Mouse (Mus musculus) bone marrow, adult 2 months (tissue): ENCODE results near the gene Fgf15.

Experiments
- CTCF ChIP-seq: fragments of 200-500 bp; IDR thresholded peaks from 2 replicates; pipeline ENCODE4 v1.5.1; 2011; ENCODE audit warnings: low read length, control low read depth; ENCODE audit not compliant: control insufficient read depth, insufficient read depth
- POLR2A ChIP-seq: fragments of 200-500 bp; IDR thresholded peaks from 2 replicates; pipeline ENCODE4 v1.6.1; 2011; ENCODE audit warnings: low read depth, mild to moderate bottlenecking, control low read depth, low read length, borderline replicate concordance; ENCODE audit not compliant: control insufficient read depth

DNA sequence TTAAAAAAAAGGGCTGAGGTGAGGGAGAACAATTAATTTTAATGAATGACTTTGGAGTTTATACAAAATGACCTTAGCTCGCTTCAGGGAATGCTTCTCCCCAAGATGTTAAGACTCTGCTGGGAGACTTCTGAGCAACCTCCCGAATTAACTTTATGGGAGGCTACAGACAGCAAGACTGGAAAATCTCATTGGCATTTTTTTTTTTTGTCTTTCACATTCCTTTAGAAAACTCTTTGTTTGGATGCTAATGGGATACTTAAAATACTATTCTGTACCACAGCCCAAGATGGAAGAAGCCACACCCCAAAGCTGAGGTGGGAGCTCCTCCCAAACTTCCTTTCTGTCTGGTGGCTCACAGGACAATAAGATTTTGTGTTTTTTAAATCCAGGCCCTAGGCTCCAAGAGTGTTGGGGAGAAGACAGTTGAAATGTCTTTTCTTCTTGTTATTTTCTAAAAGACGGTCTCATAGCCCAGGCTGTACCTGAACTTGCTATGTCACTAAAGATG is 32.1 kb upstream of the Fgf15 start:
- no peak for TF ChIP-seq CTCF
- no peak for TF ChIP-seq POLR2A
